Mouse (Mus musculus) cerebellum, adult 8-10 months (tissue): Measurements from ENCODE around the gene Fam160a1.

ENCODE experiments used
- DNase-seq: peaks from one replicate; pipeline ENCODE4 v3.0.0; 2022

Fam160a1 gene

DNA sequence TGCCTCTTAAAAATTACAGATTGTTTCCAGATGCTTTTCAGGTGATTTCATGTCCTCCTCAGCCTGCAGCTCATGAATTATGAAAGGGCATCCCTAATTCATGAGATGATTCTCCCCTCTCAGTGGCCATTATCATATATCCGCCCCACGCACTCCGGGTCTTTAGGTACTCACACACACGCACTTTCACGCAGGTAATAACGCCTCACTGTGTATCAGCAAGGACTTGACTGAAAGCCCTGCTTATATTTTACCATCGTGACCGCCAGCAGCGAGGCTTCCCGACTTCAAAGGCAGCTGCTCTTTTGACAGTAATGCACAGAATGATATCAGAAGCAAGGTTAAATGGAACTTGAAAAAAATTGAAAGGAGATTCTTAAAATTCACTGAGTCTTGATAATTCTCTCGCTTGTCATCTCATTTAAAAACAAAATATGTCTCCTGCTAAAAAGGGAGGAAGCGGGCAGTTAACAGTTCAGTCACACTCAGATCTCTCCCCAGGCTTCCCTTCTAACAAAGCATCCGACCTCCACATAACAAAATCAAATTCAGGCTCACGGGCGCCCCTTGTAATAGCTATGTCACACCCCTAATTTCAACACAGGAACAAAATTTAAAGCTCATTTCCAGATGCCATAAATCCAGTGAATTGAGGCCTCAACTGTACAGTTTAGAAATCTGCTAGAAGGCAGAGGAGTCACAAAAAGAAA, 3.9 kb upstream of the Fam160a1 start:
- DNase-seq = no peak

DNA sequence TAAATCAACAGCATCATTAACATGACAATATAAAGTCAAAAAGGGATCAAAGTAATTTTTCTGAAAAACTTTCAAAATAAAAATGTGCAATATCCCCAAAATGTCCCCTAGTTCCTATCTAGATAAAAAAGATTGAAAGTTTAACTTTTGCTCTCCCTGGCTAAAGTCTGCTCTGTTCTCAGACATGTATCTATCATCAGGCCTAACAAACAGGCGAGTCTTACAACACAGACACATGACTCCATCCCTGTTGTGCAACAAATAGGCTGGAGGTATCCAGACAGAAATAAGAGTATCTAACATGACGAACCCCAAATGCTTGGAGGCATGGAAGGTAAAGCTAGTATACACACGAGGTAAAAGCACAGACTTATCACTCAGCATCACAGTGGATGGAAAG, 2.2 kb upstream of the Fam160a1 start:
- DNase-seq = no peak

DNA sequence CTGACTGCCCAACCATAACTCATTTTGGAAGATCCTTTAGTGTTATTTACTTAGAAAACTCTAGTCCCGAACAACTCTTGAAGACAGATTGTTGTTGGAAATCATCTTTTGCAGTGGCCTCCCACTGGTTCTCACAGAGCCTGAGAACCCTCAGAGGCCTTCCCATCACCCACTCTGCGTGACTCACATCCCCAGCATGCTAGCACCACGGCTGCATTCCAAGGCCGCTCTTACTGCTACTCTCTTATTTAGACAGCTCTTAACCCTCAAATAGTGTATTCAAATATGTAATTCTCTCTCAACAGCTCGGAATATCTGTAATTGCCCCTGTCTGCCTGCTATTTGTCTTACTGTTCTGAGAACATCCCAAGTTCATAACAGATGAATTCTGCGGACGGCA, 2.9 kb downstream of the Fam160a1 start:
- no peak for DNase-seq

DNA sequence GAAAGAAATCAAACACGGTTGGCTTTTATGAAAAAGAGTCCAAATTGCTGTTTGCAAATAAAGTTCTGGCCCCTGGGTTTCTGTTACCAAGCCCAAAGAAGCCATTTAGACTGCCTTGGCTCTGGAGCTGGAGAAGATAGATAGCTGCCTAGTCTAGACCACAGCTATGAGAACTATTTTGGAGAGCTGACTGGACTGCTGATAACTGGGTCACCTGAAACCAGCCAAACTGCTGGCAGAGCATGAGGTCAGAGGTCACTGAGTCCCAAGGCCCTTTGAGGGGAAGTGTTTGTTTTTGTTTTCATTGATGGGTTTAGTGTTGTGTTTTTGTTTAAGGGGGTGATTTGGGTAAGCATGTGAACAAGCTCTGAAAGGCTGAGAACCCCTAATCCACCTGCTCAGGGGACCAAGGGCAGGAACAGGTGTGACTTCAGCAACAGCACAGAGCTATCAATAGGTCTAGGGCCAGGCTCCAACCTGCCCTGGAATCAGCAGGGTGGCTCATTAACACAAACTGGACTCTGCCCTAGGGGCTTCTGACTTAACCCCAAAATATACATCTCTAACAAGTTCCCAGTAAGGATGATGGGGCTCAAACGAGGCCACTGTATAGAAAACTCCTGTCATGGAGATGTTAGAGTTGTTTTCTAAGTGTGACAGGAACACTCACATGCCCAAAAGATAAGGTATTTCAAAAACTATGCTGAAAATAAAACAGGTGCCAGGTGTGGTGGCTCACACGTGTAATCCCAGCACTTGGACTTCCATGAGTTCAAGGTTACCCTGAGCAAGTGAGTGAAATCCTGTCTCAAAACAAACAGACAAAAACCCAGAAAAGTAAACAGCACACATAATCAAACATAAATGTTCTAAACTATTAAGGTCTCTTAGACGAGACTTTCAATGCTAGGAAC, 3.7 kb downstream of the Fam160a1 start:
- DNase-seq = no peak

DNA sequence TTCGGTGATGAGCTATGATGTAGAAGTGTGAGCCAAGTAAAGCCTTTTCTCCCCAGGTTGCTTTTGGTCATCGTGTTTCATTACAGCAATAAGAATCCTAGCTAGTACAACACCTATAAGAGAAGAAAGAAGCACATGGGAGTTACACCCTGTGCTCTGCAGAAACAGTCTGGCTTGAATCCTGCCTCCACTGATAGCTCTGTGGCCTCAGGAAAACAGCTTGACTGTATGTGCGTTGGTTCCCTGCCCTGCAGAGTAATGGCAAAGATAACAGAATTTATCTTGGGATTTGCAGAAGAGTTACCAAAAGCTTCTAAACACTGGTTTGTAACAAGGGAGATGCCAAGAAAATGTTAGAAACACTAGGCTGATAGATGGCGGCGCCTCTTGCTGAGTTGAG, 5.1 kb downstream of the Fam160a1 start:
- DNase-seq = no peak

DNA sequence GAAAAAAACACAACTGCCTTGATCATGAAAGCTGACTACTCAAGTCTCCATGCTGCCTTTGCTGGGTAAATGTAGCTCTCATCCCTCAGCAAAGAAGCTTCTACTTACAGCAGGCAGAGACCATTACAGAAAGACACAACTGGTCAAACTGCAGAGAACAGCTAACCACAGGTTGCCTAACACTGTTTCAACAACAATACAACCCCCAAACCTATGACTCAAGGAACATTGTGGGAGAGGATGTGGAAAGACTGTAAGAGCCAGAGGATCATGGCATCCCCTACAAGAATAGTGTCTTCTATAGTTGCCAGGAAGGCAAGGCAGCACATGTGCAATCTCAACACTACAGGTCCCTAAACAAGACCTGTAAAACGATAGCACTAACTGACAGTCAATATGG, 23.9 kb downstream of the Fam160a1 start:
- DNase-seq = no peak

DNA sequence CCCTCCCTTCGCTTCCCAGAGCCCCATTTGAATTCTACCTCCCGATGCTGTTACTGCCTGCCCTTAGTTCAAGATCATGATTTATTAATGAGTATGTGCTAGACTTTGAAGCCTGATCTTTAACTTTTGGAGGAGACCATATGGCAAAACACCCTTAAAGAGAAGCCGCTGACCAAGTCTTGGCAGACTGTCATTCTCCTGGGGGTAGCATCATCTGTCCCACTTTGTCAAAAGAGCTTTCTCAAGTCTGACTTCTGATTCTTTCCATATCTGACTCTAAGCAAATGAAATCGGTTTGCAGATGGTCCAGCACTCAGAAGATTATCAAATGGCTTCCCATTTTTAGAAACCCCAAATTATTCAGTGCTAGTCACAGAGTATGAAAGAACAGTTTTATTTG, 27.3 kb downstream of the Fam160a1 start:
- no peak for DNase-seq

DNA sequence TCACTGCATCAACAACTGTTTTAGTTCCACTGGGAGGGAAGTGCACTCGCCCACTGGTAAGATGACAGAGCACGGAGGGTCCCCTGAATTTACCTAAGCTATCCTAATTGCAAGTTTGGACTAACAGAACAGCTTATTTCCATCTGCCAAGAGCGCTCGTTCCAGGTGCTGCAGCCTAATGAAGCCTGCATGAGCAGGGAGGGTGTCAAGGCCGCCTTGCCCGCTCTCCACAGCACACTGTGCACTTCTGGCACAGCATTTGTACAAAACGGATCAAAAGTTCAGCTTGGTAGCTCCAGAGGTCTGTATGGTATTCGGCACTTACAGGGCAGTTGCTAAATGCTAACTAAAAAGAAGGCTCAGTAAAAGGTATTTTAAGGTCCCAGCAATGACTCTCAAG, 30.6 kb downstream of the Fam160a1 start:
- DNase-seq = no peak

DNA sequence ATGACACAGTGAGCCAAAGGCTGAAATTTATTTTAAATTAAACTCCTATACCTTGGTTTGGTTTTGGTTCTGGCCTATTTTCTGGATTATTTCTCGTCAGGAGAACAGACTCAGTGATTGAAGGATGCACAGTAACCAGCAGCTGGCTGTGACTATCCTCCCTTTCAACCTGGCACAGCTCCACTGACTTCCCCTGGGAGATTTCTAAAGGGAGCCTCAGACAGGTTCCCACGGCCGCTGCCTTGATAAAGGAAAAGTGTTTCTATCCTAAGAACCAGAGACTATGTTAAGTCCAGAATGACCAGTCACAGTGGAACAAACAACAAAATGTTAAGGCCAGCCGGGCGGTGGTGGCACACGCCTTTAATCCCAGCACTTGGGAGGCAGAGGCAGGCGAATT, 36.2 kb downstream of the Fam160a1 start:
- no peak for DNase-seq

DNA sequence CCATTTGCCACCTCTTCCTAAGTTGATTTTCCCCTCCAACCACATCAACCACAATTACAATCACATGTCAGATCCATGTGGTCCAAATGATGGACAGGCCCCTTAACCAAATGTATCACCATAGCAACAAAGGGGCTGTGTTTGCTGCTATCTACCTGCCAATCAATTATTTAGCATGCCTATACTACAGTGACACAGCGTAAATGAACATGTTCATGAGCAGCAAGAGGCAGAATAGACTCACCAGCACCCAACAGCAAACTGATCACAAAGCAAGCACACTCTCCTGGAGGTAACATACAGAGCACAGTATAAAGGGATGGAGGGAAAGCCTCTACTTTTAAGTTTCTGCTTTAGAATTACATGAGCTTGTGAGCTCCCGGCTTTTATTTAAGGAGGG, 36.8 kb downstream of the Fam160a1 start:
- no peak for DNase-seq

DNA sequence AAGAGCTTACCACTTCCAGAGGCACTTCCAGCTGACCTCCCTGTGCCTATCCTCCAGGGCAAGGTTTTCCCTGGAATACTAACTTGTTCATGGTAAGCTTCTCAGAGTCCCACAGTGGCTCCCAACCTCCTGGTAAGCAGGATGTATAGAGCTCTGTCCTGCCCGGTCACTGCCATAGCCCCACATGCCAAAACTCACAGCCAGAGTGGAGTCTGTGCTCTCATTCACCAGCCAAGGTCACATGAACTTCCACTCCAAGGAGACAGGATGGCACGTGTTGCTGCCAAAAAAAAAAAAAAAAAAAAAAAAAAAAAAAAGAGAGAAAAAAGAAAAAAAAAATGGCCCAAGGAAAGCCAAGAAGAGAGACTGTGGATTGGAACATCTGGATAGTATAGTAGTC, 39.2 kb downstream of the Fam160a1 start:
- no peak for DNase-seq

DNA sequence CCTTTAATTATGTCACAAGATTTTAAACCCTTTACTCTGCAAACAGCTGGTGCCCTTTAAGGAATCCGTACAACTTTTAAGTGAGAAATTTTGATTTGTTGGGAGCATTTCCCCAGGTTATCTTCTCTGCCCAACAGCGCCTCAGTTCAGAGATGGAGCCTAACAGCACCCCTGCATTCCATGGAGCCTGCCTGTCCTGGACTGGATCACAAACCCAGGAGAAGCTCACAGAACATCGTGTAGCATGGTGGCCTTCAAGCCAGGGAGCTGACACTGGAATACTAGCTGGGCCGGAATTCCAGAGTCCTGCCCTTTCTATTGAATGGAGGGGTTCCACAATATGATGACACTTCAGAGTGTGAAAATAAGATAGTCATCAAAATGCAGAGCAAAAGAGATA, 39.7 kb downstream of the Fam160a1 start:
- no peak for DNase-seq

DNA sequence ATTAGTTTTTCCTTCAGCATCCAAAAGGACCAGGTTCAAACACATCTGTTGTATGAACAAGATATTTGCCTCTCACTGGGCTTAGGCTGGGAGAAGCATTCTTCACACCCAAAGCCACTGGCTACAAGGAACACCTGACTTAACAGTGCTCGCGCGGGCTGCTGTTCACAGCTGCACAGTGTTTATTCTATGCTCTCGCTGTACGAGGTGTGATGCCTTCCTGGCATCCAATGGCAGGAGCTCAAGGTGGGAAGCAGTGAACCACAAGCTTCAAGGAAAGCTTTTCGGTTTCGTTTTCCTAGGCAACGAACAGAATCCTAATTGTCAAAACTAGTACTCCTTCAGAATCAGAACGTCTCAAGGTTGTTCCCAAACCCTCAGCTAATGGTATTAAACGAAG, 40.4 kb downstream of the Fam160a1 start:
- DNase-seq = no peak

DNA sequence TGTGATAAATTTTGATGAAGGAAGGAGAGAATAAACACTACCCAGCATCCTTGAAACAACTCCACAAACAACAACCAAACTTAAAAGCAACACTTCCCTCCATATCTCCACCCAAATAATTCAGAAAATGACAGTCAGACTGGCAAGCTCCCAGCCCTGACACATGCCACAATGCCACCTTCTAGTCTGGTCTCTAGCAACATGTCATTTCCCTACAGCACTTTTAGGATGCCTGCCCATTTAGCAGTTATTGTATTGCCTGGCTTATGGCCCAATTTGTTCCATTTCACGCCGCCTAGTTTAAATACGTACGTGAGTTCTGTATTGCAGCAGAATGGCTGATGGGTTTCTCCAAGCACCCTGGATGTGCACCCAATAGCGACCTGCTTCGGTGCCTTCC, 41.0 kb downstream of the Fam160a1 start:
- no peak for DNase-seq

DNA sequence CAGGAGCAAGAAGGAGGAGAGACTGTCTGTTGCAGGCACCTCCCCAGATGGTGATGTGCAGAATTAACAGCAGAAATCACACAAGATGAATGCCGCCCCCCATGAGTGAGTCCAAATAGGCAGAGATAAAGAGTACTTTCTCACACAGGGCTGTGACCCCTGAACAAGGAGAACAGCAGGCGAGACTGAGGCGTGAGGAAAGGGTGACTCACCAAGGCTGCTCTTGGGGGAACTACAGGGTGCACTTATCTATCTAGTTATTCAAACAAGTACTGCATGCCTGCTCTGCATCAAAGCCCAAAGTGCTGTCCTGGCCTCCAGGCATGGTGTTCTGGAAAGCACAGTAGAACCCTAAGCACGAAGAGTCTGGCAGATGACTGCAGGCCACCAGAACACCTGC, 43.2 kb downstream of the Fam160a1 start:
- no peak for DNase-seq

DNA sequence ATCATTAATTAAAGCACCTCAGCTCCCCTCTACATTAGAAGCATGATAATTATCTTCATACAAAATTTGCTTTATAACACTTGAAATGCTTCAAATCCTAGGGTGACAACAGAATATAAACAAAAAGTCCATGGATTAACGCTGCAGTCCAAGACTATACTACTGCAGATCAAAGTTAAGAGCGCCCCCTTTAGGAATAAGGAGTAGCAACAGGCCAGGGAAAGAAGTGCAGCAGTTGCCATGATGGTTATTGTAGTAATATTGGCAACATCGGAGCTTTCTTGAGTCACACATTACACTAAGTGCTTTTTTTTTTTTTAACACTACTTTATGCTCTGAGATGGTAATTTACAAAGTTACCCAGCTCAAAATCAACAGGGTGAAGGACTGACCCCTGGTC, 43.7 kb downstream of the Fam160a1 start:
- peak; percentile 24 for DNase-seq

DNA sequence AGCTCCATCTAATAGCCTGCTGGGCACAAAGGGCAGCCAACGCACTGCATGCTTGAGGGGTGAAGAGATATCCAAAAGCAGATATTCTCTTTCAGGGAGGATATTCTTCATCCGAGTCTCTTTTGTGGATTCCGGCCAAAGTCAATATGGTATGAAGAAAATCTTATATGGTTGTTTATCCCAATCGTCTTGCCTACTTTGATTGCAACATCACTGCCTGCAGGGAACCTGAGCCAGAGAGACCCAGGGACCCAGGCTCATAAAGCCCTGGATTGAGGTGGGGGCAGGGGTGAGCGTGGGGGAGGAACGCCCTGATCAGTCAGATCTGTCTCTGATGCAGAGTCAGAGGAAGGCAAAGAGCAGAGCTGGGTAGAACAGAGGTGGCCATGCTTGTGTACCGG, 52.2 kb downstream of the Fam160a1 start:
- DNase-seq = no peak

DNA sequence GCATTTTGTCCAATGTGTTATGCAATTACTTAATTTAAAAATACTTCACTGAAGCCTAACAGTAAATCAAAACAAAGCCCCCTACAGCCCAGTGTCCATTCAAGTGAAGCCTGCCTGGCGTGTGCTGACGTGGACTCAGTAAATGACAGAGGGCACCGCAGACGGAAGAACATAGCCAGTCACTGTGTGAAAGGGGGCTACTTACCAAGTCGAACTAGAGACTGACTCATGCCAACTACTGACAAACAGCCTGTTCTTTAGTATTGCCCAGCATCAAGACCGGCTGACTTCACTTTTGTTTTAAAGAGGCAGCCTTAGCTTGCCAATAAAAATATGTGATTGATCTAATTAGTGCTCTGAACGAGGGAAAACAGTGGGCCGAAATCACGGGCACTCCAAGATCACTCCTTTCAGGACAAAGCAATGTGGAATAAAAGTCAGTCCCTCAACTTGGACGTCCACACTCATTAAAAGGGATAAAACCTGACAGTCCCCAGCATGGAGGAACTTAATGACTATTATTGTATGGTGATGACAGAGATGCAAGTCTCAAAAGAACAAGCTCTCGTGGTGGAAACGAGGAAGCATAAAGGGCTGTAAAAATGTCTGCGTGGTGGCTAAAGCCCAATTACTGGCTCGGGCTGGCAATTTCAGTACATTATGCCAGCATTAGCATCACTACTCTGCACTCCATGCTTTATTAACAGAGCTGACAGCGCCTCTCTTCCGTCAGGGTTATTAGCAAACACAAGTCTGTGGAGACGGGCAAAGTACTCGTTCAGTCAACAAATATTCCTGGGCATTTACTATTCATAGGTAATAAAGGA, 52.9 kb downstream of the Fam160a1 start:
- no peak for DNase-seq

DNA sequence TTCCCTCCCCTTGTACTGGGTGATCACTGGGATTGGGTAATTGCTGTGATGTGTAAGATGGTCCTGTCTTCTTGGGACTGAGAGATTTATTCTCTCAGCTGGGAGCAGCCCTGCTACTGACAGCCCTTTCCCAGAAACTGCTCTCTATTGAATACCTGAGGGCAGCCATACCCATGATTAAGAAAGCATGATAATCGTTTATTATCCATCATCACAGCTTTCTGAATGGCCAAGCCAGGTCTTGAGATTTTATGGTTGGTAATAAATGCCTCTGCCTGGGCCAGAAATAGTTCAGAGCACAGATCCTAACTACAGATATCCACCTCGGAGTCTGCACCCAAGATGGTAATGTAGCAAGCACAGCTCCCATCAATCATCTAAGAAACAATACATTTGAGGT, 59.1 kb downstream of the Fam160a1 start:
- DNase-seq = no peak

DNA sequence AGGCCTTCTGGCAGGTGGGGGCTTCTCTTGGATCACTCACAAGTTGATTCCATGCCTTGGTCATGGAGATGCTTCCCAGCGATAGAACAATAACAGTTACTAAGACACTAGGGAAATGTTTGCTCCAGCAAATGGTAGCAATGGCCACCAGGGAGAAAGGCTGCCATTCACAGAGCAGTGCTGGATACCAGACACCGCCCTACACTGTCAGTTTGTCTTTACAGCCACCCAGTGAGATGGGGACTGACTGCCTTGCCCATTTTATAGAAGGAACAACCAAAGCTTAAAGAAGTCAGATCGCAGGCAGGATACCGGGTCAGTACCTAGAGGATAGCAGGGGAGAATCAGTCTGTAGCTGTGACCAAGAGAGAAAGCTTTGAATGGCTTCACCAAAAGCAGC, 59.7 kb downstream of the Fam160a1 start:
- no peak for DNase-seq

DNA sequence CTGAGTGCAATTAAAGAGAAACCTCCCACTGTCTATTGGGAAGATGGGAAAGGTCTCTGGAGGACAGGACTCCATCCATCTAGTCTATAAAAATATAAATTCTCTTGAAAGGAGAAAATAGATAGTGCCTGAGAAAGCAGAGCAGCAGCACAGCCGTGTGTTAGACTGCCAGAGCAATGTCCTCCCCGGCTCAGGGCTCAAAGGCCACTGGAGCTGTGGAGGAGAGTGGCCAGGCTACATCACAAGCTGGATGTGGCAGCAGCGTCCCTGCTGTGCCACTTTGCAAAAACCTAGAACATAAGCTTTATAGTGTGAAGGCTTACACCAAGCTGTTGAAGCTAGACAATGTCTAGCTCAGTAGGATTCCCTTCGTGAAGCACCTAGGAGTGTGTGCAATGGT, 67.7 kb downstream of the Fam160a1 start:
- no peak for DNase-seq

DNA sequence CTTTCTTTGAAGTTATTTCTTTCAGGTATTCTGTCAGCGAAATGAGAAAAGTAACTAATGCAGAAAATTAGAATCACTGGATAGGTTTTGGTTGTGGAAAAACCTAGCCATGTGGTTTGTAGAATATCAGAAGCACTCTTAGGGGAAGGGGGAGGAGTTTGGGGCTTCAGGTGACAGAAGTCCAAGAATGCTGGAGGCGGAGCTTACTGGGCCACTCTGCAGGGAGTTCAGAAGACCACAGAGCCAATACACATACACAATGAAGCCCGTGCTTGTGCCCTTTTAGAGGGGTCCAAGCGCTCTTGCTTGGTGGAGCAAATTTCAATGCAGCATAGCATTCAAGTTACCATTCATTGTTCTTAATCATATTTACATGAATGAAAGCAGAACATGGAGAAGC, 68.2 kb downstream of the Fam160a1 start:
- DNase-seq = no peak

DNA sequence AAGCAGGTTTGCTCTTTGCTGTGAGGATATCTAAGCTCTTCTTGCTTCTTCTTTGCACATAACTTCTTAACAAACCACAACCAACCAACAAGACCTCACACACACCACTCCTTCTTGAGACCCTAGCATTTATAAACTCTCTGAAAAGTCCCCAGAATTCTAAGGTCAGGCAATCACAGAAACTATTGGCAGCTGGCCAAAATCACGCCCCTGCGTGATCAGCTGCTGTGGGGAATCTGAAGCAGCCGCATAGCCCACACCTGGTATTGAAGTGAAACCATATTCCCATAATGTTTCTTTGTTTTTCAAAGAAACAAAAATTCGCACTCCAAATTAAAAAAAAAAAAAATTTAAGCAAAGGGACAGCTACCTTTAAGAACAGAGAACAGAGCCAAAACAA, 71.0 kb downstream of the Fam160a1 start:
- DNase-seq = no peak

DNA sequence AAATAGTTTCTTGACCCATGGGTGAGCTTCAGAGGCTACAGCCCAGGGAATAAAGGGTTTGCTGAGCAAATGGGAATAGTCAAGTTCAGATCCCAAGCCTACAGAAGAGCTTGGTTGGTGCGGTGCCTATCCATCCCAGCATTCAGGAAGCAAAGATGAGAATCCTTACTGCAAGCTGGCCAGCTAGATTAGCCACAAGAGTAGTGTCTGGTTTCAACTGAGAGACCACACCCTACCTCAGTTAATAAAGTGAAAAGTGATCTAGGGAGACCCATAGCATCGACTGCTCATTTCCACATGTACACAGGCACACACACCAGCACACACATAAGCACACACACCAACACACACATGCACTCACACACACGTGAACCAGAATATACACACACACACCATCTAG, 75.3 kb downstream of the Fam160a1 start:
- DNase-seq = no peak
